Mouse (Mus musculus): ENCODE results near the gene Dcx.

Dcx gene

DNA sequence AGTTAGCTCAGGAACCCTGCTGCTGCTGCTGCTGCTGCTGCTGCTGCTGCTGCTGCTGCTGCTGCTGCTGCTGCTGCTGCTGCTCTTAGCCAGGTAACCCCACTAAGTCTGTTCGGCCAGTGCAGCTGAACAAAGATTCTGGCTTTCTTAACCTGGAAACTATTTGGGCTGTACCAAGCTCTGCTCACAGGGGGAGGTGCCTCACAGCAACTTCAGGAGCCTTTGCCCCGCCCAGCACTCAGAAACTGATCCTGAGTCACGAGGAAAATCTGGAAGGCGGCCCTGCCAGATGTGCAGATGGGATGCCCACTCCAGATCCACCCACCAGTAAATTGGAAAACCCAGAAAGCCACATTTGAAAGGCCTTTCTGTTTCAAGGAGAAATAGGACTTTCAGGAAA, 105.9 kb downstream of the Dcx start, which contains the start of gene Capn6:
Gene Capn6, minus strand, starts transcription at position 203 of the 400 bp plus-strand sequence.
- no peak for DNase-seq (ENCODE audit: low spot score)

DNA sequence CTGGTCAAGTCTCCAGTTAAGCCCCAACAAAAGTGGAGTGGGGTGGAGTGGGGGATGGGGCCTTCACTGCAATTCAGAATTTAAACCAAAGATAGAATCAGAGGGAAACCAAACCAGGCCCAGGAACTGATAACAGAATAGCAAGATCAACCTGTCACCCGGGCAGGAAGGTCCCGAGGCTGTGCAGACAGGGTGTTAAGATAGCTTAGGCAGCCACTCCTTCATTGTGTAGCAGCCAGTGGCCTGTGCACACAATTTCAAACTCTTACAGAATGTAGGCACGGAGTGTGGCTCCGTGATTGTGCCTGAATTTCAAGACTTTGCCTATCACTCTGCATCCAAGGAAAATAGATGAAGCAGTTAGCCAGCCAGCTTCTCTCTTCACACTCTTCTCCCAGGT, 106.6 kb downstream of the Dcx start:
- no peak for DNase-seq (ENCODE audit: low spot score)

DNA sequence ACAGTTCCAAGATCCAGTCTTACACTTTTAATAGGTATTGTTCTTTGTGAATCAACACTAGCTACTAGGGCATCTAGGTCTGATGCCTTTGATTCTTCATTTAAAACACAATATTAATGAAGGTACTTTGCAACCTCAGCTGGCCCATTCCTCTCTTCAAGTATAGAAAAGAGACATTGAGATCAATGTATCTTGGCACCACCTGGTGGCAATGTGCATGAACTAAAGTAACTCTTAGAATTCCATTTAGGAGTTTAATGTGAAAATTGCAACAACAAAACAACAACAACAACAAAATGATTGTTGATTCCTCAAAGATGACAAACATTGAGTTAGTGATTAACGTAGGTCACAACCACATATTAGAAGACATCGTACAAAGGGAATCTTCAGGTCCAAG, 114.2 kb downstream of the Dcx start:
- no peak for DNase-seq (ENCODE audit: low spot score)

GRCm38 (mm10) chrX:143815948-143816347, 117.2 kb downstream of the Dcx start:
- no peak for DNase-seq (ENCODE audit: low spot score)
